Mouse (Mus musculus) kidney, postnatal 0 days (tissue): ENCODE data around the gene Mptx1. TPM values are rescaled to one million over a fixed set of nuclear protein-coding genes. Genes with fewer than 3 reads are reported as not detected.
"Not testable (repeated sequence)": the region's sequence is repeated elsewhere in the genome, so short reads cannot be mapped to it uniquely, and the experiment has no call there.

Experiments used
- ATAC-seq: fragments of 200-750 bp; cut with Nextera tagmentation; replicated peaks from 2 replicates; pipeline ENCODE4 v1.8.0; 2017; ENCODE audit warnings: low read depth, moderate number of reproducible peaks, moderate TSS enrichment, moderate library complexity; ENCODE audit not compliant: low FRiP score
- DNase-seq: peaks from one replicate; pipeline ENCODE4 v3.0.0-alpha.2; 2016; ENCODE audit warnings: low spot score
- H3K27ac ChIP-seq: fragments of 300-500 bp; sonication (generic); 2 replicates; pipeline ENCODE4 v1.5.1; 2014; ENCODE audit warnings: mild to moderate bottlenecking
- H3K27me3 ChIP-seq: fragments of 300-500 bp; sonication (generic); 2 replicates; pipeline ENCODE4 v1.6.1; 2014; ENCODE audit warnings: low read length, mixed read lengths; ENCODE audit not compliant: insufficient read depth
- H3K36me3 ChIP-seq: fragments of 300-500 bp; sonication (generic); 2 replicates; pipeline ENCODE4 v1.6.1; 2014; ENCODE audit warnings: low read length, mixed read lengths; ENCODE audit not compliant: insufficient read depth
- H3K4me1 ChIP-seq: fragments of 300-500 bp; sonication (generic); replicated peaks from 2 replicates; pipeline ENCODE4 v1.6.1; 2014; ENCODE audit warnings: antibody characterized with exemption, low read length, mixed read lengths; ENCODE audit not compliant: insufficient read depth
- H3K4me2 ChIP-seq: fragments of 300-500 bp; sonication (generic); 2 replicates; pipeline ENCODE4 v1.6.1; 2014; ENCODE audit warnings: mild to moderate bottlenecking, low read length, moderate library complexity, mixed read lengths
- H3K4me3 ChIP-seq: fragments of 300-500 bp; sonication (generic); replicated peaks from 2 replicates; pipeline ENCODE4 v1.5.1; 2014; ENCODE audit warnings: low read depth, low read length
- H3K9ac ChIP-seq: fragments of 300-500 bp; sonication (generic); 2 replicates; pipeline ENCODE4 v1.6.1; 2014; ENCODE audit warnings: low read depth, low read length
- H3K9me3 ChIP-seq: fragments of 300-500 bp; sonication (generic); replicated peaks from 2 replicates; pipeline ENCODE4 v1.6.1; 2016; ENCODE audit warnings: low read length, inconsistent platforms, mixed read lengths
- CTCF ChIP-seq: IDR thresholded peaks from 2 replicates; pipeline ENCODE4 v1.5.1; 2016; ENCODE audit warnings: antibody characterized with exemption, low read depth, mild to moderate bottlenecking, moderate library complexity
- WGBS: fragments of 180-500 bp; shearing (Covaris S2); extraction: QIAGEN DNeasy Blood & Tissue Kit; methylation state at CpG from one replicate; pipeline ENCODE4 v1.1.7; 2014; 5-methylcytosine and 5-hydroxymethylcytosine counted together
- polyA plus RNA-seq: library from polyadenylated mRNA; unstranded; fragments of >200 nt; fragmentation: Nextera tagmentation; extraction: Ambion mirVana; gene quantifications from 2 replicates; pipeline ENCODE4 v1.2.1, GENCODE M21; 2015

Gene Mptx1
- not detected in 2 replicates for polyA plus RNA-seq

DNA sequence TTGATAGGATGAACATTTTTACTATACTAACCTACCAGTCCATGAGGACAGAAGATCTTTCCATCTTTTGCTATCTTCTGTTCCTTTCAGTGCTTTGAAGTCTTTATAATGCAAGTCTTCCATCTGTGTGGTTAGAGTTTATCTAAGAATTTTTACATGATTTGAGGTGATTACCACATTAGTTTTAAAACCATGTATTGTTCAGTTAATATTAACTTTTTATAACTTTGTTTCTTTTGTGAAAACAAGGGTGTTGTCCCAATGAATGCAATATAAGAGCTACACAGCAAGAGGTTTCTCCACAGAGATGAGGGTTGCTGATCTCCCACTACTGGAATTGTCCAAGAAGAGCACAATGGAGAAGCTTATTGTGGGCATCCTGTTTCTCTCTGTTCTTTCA is at the start of gene Mptx1:
Gene Mptx1 (plus strand): TSS at position 301 of the 400 bp plus-strand sequence.
- Histone ChIP-seq H3K4me3 (no peak within 1 kb of the TSS), H3K27ac (no peak within 1 kb of the TSS), H3K9me3 (no peaks in the 10 kb centered on the region), H3K4me2 (no peak within 1 kb of the TSS), H3K36me3 (no peaks in the 10 kb centered on the region), H3K4me1 (no peaks in the 10 kb centered on the region), H3K27me3 (no peaks in the 10 kb centered on the region), H3K9ac (no peak within 1 kb of the TSS)
- no peak for DNase-seq
- TF ChIP-seq CTCF = no peak
- ATAC-seq = no peak

DNA sequence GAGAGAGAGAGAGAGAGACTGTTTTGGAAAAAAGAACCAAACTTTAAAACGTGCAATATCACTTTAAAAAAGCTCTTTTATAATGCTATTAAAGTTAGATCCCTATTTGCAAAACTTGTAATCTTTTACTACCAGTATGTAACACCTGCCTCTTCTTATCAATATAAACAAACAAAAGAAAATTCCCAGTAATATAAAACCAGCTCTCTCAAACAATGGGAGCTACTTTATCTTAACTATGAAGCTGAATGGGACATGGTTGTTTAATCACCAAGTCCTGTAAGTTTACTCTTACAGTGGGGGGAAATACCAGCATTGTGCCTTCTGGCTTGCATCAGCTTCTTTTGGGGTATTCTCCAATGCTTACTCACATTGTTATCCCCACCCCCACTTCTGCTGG is 27.2 kb upstream of the Mptx1 start:
- Histone ChIP-seq H3K27me3 (no peaks in the 10 kb centered on the region), H3K4me2 (no peak overlapping the region), H3K27ac (no peak overlapping the region), H3K4me1 (no peaks in the 10 kb centered on the region), H3K36me3 (no peaks in the 10 kb centered on the region), H3K9me3 (no peaks in the 10 kb centered on the region), H3K4me3 (no peak overlapping the region), H3K9ac (no peak overlapping the region)
- 55% methylated on average over 1 of the region's 1 CpGs for WGBS
- no peak for ATAC-seq
- DNase-seq = no peak
- no peak for TF ChIP-seq CTCF

DNA sequence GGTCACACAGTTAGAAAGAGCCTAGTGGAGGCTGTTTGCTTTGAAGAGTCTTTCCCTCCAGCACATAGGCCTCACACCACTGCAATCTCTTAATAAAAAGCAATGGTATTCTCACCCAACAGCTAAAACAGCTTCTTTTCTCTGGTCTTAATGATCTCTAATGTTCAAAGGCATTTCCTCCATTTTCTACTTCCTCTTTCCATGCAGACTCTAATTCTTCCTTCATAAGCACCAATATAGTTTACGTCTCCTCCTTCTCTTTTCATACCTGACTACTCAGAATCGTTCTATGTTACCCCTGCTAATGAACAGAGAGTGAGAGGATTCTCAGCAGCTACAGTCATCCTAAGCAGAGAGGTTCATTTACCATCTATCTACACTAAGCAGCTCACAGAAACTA is 13.0 kb upstream of the Mptx1 start:
- no peak for TF ChIP-seq CTCF
- Histone ChIP-seq H3K27me3 (no peaks in the 10 kb centered on the region), H3K9ac (no peak overlapping the region), H3K36me3 (no peaks in the 10 kb centered on the region), H3K9me3 (no peaks in the 10 kb centered on the region), H3K4me3 (no peak overlapping the region), H3K4me2 (no peak overlapping the region), H3K4me1 (no peaks in the 10 kb centered on the region), H3K27ac (no peak overlapping the region)
- WGBS = 66% methylated on average over 2 of the region's 2 CpGs
- DNase-seq (no peak), ATAC-seq (no peak)

DNA sequence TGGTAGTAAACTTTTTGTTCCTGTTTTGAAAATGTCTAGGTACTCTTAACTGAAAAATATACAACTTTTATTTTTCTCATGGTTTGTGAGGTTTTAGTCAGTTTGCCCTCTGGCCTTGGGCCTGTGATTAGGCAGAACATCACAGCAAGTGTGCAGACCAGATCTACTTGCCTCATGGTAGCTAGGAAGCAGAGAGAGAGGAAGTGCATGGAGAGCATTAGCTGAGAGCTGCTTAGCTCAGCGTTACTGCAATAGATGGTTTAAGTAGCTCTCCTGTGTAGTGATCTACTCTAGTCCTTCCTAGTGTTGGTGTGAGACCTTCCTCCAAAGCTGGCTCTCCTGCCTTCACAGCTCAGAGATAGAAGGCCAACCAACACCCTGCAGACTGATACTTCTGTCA is 23.3 kb downstream of the Mptx1 start:
- not testable (repeated sequence) for H3K4me3 ChIP-seq, DNase-seq, ATAC-seq, H3K4me1 ChIP-seq, H3K9me3 ChIP-seq, H3K36me3 ChIP-seq, H3K27me3 ChIP-seq, H3K9ac ChIP-seq, H3K4me2 ChIP-seq, H3K27ac ChIP-seq
- WGBS = 82% methylated on average over 1 of the region's 1 CpGs

DNA sequence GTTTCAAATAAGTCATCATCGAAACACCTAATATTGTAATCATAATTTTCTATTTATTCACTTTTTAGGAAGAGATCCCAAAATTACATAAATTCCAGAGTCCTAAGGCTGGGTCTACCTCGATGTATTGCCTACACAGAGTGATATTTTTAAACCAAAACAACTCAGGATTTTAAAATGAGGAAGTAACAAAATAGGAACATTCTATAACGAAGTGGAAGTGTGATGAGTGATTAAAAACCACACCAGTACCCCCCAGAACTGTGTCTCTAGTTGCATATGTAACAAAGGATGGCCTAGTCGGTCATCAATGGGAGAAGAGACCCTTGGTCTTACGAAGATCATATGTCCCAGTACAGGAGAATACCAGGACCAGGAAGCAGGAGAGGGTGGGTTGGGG is 24.3 kb downstream of the Mptx1 start:
- no peak overlapping the region for H3K9ac ChIP-seq
- no peaks in the 10 kb centered on the region for H3K9me3 ChIP-seq
- no peak overlapping the region for H3K4me3 ChIP-seq
- 69% methylated on average over 5 of the region's 5 CpGs for WGBS
- H3K4me2 ChIP-seq = no peak overlapping the region
- TF ChIP-seq CTCF = no peak
- no peak for ATAC-seq
- DNase-seq = no peak
- no peaks in the 10 kb centered on the region for H3K36me3 ChIP-seq
- no peaks in the 10 kb centered on the region for H3K27me3 ChIP-seq
- H3K4me1 ChIP-seq = no peaks in the 10 kb centered on the region
- no peak overlapping the region for H3K27ac ChIP-seq

DNA sequence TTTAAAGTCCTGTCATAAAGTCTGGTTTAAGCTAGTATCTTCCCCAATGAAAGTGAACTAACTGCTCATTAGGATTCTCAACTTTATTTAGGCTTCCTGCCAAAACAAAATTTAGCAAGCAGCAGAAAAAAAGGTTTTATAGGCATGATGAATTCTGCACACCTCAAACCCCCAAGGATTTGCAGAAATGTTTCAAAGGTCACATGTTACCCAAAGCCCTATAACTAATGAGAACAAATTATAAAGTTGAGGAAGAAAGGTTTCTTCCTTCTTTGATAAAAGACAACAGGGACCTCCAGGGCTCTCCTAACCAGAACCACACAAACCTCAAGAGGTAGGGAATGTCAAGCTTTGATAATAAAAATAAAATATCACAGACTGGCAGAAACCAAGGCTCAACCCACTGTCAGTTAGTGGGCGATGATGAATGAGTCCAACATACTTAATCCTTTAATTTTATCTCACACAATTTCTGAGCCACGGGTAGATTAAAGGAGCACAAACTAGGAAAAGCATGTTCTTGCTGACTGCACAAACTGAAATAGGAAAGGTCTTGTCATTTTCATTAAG is 34.6 kb downstream of the Mptx1 start, which contains the start of gene Olfr417:
Gene Olfr417 (plus strand): TSS at position 241 of the 570 bp plus-strand sequence.
- ATAC-seq = no peak
- 61% methylated on average over 2 of the region's 2 CpGs for WGBS

DNA sequence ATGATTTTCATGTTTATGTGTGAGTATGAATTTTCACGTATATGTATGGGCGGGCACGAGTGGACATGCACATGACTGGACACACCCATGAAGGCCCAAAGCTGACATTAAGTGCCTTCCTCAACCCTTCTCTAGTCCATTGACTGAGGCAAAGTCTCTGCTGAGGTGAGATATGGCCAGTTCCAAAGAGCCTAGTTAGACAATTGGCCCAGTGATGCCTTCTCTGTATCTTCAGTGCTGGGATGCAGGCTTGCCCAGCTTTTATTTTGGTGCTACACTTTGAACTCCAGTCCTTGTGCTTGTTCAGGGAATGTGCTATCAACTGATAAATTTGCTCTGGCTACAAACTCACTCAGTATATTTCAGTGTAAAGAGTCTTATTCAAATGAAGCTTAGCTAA is 43.5 kb downstream of the Mptx1 start:
- Histone ChIP-seq H3K4me1 (no peaks in the 10 kb centered on the region), H3K27me3 (no peaks in the 10 kb centered on the region), H3K27ac (no peak overlapping the region), H3K9me3 (no peaks in the 10 kb centered on the region), H3K4me2 (no peak overlapping the region), H3K4me3 (no peak overlapping the region), H3K9ac (no peak overlapping the region), H3K36me3 (no peaks in the 10 kb centered on the region)
- TF ChIP-seq CTCF = no peak
- 90% methylated on average over 3 of the region's 3 CpGs for WGBS
- no peak for DNase-seq
- no peak for ATAC-seq

More for the DNA sequence above, 34.6 kb downstream of the Mptx1 start, which contains the start of gene Olfr417:
- H3K4me2 ChIP-seq = no peak within 1 kb of the TSS
- no peak within 1 kb of the TSS for H3K9ac ChIP-seq
- no peak for TF ChIP-seq CTCF
- H3K27me3 ChIP-seq = no peaks in the 10 kb centered on the region
- H3K9me3 ChIP-seq = no peaks in the 10 kb centered on the region
- H3K27ac ChIP-seq = no peak within 1 kb of the TSS
- DNase-seq = no peak
- no peak within 1 kb of the TSS for H3K4me3 ChIP-seq
- no peaks in the 10 kb centered on the region for H3K4me1 ChIP-seq
- no peaks in the 10 kb centered on the region for H3K36me3 ChIP-seq

Other genes with a start within 250 kb of the Mptx1 start
- gene Olfr429, start 246.2 kb upstream of the Mptx1 start, polyA plus RNA-seq = not detected in 2 replicates
- gene Olfr427, start 233.6 kb upstream of the Mptx1 start, polyA plus RNA-seq = not detected in 2 replicates
- gene Olfr231, start 209.4 kb upstream of the Mptx1 start, polyA plus RNA-seq = not detected in 2 replicates
- not detected in 2 replicates for gene Olfr424, start 199.0 kb upstream of the Mptx1 start, polyA plus RNA-seq
- not detected in 2 replicates for gene Olfr420, start 174.9 kb upstream of the Mptx1 start, polyA plus RNA-seq
- gene Spta1, start 157.7 kb upstream of the Mptx1 start, polyA plus RNA-seq = 0.08 and 0.12 TPM in 2 replicates
- not detected in 2 replicates for gene Olfr419, start 78.5 kb upstream of the Mptx1 start, polyA plus RNA-seq
- not detected in 2 replicates for gene Olfr417, start 34.6 kb downstream of the Mptx1 start, polyA plus RNA-seq
- gene Olfr248, start 60.5 kb downstream of the Mptx1 start, polyA plus RNA-seq = not detected in 2 replicates
- gene Olfr414, start 93.5 kb downstream of the Mptx1 start, polyA plus RNA-seq = not detected in 2 replicates
- gene Olfr220, start 111.6 kb downstream of the Mptx1 start, polyA plus RNA-seq = not detected in 2 replicates
- 0.14 and 0.33 TPM in 2 replicates for gene Fmn2, start 171.3 kb downstream of the Mptx1 start, polyA plus RNA-seq